Mouse (Mus musculus) liver, adult 2 months (tissue): ENCODE results near the gene Htra3.

ENCODE experiments used
- CTCF ChIP-seq: fragments of 200-500 bp; IDR thresholded peaks from 2 replicates; pipeline ENCODE4 v1.5.1; 2011; ENCODE audit warnings: low read depth, low read length, control low read depth
- POLR2A ChIP-seq: fragments of 200-500 bp; IDR thresholded peaks from 2 replicates; pipeline ENCODE4 v1.6.1; 2011; ENCODE audit warnings: low read length, control low read depth; ENCODE audit not compliant: insufficient read depth; ENCODE audit errors: extremely low read depth

DNA sequence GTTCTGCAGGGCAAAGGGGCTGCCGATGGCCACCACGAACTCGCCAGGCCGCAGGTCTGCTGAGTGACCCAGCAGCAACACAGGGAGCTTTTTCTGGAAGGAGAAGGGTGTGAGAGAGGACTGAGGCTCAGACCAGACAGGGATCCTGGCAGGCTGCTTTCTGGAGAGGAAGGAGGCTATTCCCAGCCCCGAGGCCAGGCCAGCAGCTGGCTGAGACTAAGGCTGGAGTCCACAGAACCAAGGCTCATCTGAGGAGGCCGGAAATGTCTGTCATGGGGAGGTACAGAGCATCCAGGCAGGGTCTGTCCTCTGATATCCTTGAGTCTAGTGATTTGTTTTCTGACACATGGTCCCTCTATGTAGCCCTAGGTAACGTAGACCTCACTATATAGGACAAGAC, 13.4 kb downstream of the Htra3 start:
- TF ChIP-seq CTCF (no peak), POLR2A (no peak)
